Mouse (Mus musculus) adrenal gland, postnatal 14 days (tissue): ENCODE measurements at regions not wholly inside any gene's neighbourhood (a gene's known extent, or its start where the extent isn't known, plus 50 kb on each side); places are given as distances from the start of the nearest gene placed in this dataset.

Experiments
- DNase-seq: peaks from one replicate; pipeline ENCODE4 v3.0.0; 2021; ENCODE audit warnings: mixed read lengths

- DNase-seq, result no peak
These were observed 266.1 kb upstream of the Nox3 start for GRCm38 (mm10) chr17:3962176-3962575.

DNA sequence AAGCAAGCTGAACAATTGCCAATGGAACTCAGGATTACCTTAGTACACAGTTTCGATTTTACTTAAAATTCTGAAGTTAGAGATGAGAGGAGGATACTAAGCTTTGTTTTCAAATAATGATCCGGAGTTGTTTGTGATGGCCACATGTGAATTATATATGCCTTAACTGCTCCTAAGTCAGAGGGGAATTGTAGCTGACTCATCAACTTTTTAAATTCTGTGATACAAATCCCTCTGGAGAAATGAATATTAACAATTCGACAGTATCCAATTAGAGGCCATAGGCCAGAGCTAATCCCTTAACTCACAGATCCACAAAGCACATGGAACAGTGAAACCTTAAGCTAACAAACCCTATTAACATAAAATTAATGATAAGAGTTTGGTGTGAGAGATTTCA lies 250.5 kb upstream of the Nox3 start:
- no peak for DNase-seq

DNA sequence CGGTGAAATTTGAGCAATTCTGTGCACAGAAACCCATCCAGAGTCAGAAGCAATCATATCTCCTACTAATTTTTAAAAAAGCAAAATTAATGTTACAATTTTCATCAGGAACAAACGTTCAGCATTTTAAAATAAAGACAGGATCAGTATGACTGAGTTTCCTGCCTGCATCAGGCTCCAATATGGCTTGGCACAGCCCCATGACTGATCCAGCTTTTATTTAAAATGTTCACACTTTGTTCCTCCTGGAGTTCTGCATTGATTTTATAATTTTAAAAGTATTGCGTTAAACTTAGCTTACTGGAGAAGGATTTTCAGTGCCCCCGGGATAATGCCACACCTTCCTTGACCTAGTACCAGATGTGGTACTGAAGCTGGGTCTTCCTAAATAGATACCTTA lies 240.3 kb upstream of the Nox3 start:
- no peak for DNase-seq

DNA sequence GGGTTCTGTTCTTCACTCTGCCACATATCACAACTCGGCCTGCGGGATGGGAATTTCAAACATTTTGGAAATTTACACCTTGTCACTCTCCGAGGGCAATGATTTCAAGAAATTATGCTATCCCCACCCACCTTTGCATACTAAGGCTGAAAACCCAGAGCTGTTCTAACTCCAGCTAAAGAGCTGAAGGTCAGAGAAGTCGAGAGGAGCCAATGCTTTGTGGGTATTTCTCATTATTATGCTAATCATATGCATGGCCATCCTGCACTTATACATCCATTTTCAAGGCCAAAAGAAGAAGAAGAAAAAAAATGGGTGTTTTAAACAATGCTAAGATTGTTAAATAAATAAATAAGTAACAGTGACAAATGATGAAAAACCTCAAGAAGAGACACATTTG lies 237.1 kb upstream of the Nox3 start:
- DNase-seq, result no peak

DNA sequence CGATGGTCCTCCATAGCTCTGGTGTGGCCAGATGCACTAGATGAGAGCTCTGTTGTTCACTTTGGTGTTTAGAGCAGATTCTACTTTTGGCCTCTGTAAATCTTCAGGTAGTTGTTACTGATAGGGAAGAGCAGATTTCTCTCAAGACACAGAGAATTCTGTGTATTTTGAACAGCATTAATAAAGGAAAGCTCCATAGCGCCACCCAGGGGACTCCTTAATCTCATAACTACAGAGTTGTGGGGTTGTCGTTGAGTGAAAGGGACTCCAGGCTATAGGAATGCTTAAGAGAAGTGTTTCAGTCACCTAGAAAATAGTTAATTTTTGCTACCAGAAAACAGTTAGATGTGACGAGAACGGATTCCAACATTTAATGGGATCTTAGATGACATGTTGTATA lies 236.0 kb upstream of the Nox3 start:
- peak; percentile 44 for DNase-seq

DNA sequence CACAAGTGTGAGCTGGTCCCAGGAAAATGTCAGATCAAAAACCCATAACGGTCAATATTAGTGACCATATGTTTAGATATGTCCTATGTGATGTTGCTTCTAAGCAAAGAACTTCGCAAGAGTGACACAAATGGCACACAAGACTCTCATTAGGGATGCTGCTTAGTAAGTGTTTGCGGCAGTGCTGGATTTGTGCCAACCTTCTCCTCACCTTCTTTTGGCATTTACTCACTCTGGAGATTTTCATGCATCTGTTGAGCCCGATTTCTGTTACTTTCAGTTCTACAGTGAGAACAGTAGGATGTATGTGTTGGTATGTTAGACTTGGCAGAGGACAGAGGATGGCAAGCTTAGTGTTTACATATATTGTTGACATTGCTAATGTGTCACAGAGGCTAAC lies 231.0 kb upstream of the Nox3 start:
- DNase-seq, result no peak

DNA sequence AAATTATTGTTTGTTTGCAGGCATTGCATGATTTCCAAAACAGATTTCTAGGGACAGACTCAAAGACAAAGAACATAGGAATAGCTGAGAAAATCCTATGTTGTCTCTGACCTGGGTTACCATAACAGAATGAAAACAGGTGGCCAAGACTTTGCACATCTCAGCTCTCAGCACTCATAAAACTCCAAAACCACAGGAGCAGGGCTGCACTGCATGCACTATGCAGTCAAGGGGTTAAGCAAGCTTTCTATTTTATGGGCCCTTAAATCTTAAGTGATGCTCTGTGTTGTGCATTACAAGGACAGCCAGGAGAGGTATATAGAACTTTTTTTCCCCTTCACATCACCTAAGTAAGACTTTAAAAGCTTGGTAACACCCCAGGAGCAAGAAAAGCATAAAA lies 224.2 kb upstream of the Nox3 start:
- DNase-seq, result no peak

DNA sequence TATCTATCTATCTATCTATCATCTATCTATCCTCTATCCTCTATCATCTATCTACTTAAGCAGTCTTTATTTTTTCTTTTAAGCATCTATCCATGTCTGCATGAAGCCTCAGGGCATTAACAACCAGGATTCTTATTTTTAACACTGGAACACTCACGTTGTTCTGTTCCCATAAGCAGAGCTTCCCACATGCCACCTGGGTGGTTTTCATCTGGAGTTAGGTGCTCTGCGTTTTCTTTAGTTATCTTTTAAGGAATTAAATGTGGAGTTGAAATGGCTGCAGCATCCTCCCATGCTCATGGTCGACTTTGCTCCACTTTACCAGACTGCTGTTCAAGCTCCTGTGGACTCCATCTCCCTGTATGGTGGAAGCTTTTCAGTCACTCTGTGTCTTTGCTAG lies 196.8 kb upstream of the Nox3 start:
- no peak for DNase-seq

DNA sequence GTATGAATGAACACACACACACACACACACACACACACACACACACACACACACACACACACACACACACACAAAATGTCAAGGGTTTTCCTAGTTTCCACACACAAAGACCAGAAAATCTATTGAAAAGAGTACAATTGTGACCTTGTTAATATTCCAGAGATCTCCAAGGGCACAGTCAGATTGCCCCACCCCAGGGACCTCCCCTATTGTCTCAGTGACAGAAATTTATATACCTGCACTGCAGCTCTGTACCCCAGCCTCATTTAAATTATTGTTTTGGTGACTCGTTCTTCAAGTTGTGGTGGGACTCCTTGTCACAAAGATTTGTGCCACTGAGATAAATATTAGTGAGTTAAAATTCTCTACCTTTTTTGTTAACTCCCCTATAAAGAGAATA lies 187.1 kb upstream of the Nox3 start:
- DNase-seq, result no peak

DNA sequence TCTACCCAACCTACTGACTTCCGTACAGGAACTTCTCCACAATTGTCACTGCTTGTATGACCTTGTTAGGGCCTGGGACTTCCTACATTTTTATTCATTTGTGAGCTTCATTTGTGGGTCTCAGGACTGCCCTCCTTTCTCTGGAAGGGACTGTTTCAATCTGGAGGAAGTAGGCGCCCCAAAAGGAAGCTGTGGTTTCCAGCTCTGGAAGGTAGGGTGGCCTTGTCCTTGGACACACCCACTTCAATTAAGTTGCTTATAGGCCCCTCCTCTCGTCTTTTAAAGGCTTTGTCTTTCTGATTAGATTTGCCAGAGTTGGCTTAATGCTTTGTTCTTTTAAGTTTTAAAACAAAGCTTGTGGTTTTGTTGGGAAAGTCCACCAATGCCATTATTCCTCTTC lies 183.0 kb upstream of the Nox3 start:
- DNase-seq, result no peak

GRCm38 (mm10) chr17:3869459-3870194 lies 173.6 kb upstream of the Nox3 start:
- no peak for DNase-seq

DNA sequence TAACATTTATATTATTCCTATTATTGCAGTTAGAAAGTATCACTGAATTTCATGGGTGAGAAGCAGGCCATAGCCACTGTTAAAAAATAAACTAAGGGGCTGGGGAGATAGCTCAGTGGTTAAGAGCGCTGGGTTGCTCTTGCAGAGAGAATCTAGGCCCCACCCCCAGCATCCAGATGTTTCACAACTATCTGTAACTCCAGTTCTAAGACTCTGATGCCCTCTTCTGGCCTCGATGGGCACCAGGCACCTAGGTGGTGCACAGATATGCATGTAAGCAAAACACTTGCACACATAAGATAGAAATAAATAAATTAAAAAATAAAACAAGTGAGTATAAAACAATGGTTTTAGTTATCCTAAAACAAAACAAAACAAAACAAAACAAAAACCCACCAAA lies 166.3 kb upstream of the Nox3 start:
- DNase-seq, result peak; percentile 24

GRCm38 (mm10) chr17:3836386-3836785 lies 140.3 kb upstream of the Nox3 start:
- DNase-seq, result no peak

DNA sequence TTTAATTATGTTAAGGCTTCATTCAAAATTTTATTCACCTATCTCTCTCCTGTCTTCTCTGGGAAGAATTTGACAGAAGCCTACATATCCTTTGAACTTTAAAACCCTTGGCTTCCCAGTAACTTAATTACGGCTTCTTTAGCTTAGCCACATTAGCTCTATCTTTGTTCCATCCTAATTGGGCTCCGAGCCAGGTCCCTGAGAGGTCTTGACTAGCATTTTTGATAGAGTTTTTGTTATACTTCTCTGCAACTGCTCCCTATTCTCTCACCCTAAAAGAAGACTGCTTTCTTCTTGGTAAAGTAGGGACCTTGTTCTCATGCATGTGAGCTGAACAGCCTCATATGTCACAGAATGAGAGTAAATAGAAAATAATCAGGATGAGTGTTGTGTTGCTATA lies 115.1 kb upstream of the Nox3 start:
- no peak for DNase-seq

- DNase-seq, result no peak
These were observed 107.4 kb upstream of the Nox3 start for GRCm38 (mm10) chr17:3803507-3803906.

DNA sequence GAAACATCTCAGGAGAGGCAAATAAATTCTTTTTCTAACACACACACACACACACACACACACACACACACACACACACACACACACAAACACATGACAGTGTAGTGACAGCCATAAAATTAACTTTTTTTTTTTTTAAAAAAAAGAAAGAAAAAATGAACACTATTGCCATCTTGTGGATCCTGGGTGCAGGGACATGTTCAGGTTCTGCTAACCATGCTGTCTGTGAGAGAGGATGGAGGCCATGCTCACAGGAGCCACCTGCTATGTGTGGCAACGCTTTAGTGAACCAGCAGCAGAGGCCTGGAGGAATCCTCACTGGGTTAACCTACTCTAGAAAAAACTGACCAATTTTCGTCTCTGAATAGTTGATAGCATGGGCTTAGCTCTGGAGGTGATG lies 96.5 kb upstream of the Nox3 start:
- peak; percentile 53 for DNase-seq

DNA sequence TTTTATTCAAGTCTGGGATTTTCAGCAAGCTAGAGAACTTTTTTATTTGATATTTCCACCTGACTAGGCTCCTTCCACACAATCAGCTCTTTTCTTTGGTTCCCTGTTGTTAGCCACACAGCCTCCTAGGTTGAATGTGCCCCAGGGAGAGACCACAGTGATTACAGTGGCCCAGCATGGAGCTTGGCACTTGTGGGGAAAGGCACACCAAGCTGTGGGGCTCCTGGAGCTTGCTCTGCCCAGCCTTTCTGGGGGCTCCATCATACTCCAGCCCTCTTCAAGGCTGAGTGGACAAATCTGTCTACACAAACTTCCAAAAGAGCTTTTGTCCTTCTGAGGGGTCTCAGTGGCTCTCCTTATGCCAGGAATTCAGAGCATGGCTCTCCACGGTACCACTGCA lies 86.1 kb upstream of the Nox3 start:
- DNase-seq, result no peak

DNA sequence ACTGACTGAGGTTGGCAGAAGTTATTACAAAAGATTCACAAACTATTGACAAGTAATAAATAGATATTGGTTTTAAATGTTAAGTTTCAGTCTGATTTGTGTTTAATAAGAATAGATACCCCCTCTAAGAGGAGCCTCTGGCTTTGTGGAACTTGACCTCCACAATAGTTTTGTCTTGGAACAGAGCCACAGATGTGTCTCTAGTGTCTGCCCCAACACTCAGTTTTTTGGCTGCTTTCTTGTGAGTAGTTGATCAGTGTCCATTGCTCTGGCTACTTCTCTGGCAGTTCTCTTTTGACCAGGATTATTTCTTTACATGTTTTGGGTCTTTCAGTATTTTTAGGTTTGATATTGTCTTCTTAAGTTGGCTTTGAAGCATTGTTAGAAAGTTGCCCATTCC lies 81.6 kb upstream of the Nox3 start:
- DNase-seq, result no peak

- peak; percentile 22 for DNase-seq
These were observed 51.8 kb upstream of the Nox3 start for GRCm38 (mm10) chr17:3747808-3748335.
